In the genomic region with DNA sequence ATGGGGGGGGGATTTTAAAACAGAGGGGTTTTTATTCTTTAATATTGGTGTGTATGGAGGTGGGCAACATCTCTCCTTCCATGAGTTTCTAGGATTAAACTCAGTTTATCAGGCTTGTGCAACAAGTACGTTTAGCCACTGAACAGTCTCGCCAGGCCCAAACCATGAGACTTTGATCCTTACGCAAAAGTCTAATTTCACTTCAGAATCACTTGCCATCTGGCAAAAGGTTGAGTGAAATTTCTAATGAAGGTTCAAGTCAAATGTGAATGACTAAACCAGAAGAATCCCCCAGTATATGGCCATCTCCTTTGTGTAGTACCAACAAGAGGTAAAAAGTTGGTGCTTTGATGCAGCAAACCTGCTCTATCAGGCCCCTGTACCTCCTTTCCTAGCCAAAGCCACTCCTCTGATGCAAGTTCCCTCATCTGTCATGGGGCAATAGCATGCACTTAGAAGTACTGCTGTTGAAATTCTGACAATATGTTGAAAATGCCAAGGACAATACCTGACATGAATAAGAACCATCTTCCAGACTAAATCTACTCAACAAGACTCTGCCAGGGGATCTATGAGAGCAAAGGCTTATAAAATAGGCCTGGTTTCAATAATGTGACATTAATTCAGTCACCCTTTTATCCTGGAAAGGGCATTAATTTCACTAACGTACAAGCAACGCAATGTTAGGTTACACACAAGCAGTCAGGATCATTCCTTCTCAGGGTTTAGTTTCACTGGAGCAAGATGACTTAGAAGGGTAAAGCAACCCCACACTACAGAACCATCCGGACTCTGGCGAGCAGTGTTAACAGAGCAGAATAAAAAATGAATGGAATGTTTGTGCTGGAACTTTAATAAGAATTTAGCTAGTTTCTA, we compare ENCODE assay signal across 16 mouse cellular contexts. TPM values are rescaled to one million over a fixed set of nuclear protein-coding genes. Genes with fewer than 3 reads are reported as not detected.
DNase-seq lines count a peak whose midpoint lies in the region; ATAC-seq and TF ChIP-seq lines count a peak whose summit lies in the region.
"Had no signal": no experiment of that assay in that cellular context is flagged by ENCODE, and none has a peak within 500 bp of the region (broad histone marks: within the 10 kb centered on the region; RNA-seq: fewer than 3 reads in every experiment).

No protein-coding gene starts in this region.

- no peaks in the 10 kb centered on the region for H3K9me3 ChIP-seq in kidney, embryonic 14.5 days (ENCODE audit: control insufficient read depth, low read length)
- no peaks in the 10 kb centered on the region for H3K9me3 ChIP-seq in lung, embryonic 16.5 days (ENCODE audit: control insufficient read depth, low read length)
- H3K9me3 ChIP-seq in hindbrain, postnatal 0 days (ENCODE audit: low read length): no peaks in the 10 kb centered on the region
- H3K9me3 ChIP-seq: embryonic facial prominence, embryonic 15.5 days; forebrain, embryonic 13.5 days; G1E; hindbrain, embryonic 13.5 days; neural tube, embryonic 13.5 days had no signal

- peak; percentile 40 for DNase-seq in kidney, adult 11 months
- no peak for DNase-seq in lung, postnatal 36 days
- no peak for DNase-seq in embryo, embryonic 9.5 days (ENCODE audit: extremely low spot score)
- no peak for DNase-seq in hindbrain, postnatal 0 days (ENCODE audit: low spot score)
- DNase-seq: right cerebral cortex, postnatal 4 days; thymus, adult 2 months had no signal

- H3K4me3 ChIP-seq in kidney, embryonic 14.5 days (ENCODE audit: low read length): no peak overlapping the region
- no peak overlapping the region for H3K4me3 ChIP-seq in lung, embryonic 16.5 days (ENCODE audit: low read length)
- H3K4me3 ChIP-seq in small intestine, adult 2 months (ENCODE audit: low read depth, low read length): no peak overlapping the region
- H3K4me3 ChIP-seq in hindbrain, postnatal 0 days (ENCODE audit: low read length): no peak overlapping the region
- H3K4me3 ChIP-seq: embryonic facial prominence, embryonic 15.5 days; forebrain, embryonic 13.5 days; hindbrain, embryonic 13.5 days; neural tube, embryonic 13.5 days had no signal

- no peak for ATAC-seq in kidney, embryonic 14.5 days (ENCODE audit: low FRiP score, low TSS enrichment)
- ATAC-seq in lung, embryonic 16.5 days (ENCODE audit: low read depth): peak; percentile 55
- ATAC-seq in granulocyte monocyte progenitor cell, adult 5-6 weeks (replicated peaks; ENCODE audit: poor library complexity, severe bottlenecking): peak; percentile 74
- ATAC-seq in hindbrain, postnatal 0 days: no peak
- ATAC-seq: forebrain, embryonic 13.5 days had no signal

- no peak overlapping the region for H3K9ac ChIP-seq in kidney, embryonic 14.5 days (ENCODE audit: low read depth, low read length)
- no peak overlapping the region for H3K9ac ChIP-seq in lung, embryonic 16.5 days (ENCODE audit: low read length)
- no peak overlapping the region for H3K9ac ChIP-seq in hindbrain, postnatal 0 days (replicated peaks; ENCODE audit: low read length)
- H3K9ac ChIP-seq: embryonic facial prominence, embryonic 15.5 days; forebrain, embryonic 13.5 days; hindbrain, embryonic 13.5 days; liver, embryonic 14.5 days; neural tube, embryonic 13.5 days had no signal

- H3K36me3 ChIP-seq in kidney, embryonic 14.5 days (ENCODE audit: control insufficient read depth, insufficient read depth, low read length): no peaks in the 10 kb centered on the region
- H3K36me3 ChIP-seq in lung, embryonic 16.5 days (ENCODE audit: control insufficient read depth, insufficient read depth, low read length): no peaks in the 10 kb centered on the region
- H3K36me3 ChIP-seq in small intestine, adult 2 months (ENCODE audit: control insufficient read depth, insufficient read depth, low read length): no peaks in the 10 kb centered on the region
- no peaks in the 10 kb centered on the region for H3K36me3 ChIP-seq in hindbrain, postnatal 0 days (ENCODE audit: insufficient read depth, low read length)
- H3K36me3 ChIP-seq: embryonic facial prominence, embryonic 15.5 days; G1E; hindbrain, embryonic 13.5 days; neural tube, embryonic 13.5 days had no signal

- H3K4me1 ChIP-seq in kidney, embryonic 14.5 days (ENCODE audit: control insufficient read depth, insufficient read depth, low read length): no peaks in the 10 kb centered on the region
- H3K4me1 ChIP-seq in lung, embryonic 16.5 days (replicated peaks; ENCODE audit: control insufficient read depth, insufficient read depth, low read length): peaks cover 9% of the 10 kb centered on the region
- peaks cover 18% of the 10 kb centered on the region; the same call in 1 of the 2 replicates for H3K4me1 ChIP-seq in small intestine, adult 2 months (ENCODE audit: control insufficient read depth, insufficient read depth, insufficient read length, low read length)
- H3K4me1 ChIP-seq in hindbrain, postnatal 0 days (ENCODE audit: insufficient read depth, low read length): no peaks in the 10 kb centered on the region
- H3K4me1 ChIP-seq: embryonic facial prominence, embryonic 15.5 days; forebrain, embryonic 13.5 days; hindbrain, embryonic 13.5 days; neural tube, embryonic 13.5 days had no signal

- H3K27ac ChIP-seq in kidney, embryonic 14.5 days (ENCODE audit: low read depth, low read length): no peak overlapping the region
- peak overlapping the region; percentile 58; the same call in 1 of the 2 replicates for H3K27ac ChIP-seq in lung, embryonic 16.5 days (ENCODE audit: low read length)
- peak overlapping the region; percentile 87; the same call in 1 of the 2 replicates for H3K27ac ChIP-seq in small intestine, adult 2 months (ENCODE audit: insufficient read depth, low read depth, low read length)
- H3K27ac ChIP-seq in hindbrain, postnatal 0 days: no peak overlapping the region
- H3K27ac ChIP-seq: embryonic facial prominence, embryonic 15.5 days; forebrain, embryonic 13.5 days; hindbrain, embryonic 13.5 days; liver, embryonic 14.5 days; neural tube, embryonic 13.5 days had no signal

- TF ChIP-seq POLR2A in small intestine, adult 2 months (IDR thresholded peaks at IDR 0.05; ENCODE audit: low read depth, low read length): no peak

- no peak overlapping the region for H3K4me2 ChIP-seq in kidney, embryonic 14.5 days (replicated peaks; ENCODE audit: low read depth, low read length)
- no peak overlapping the region for H3K4me2 ChIP-seq in lung, embryonic 16.5 days (ENCODE audit: low read depth, low read length)
- no peak overlapping the region for H3K4me2 ChIP-seq in hindbrain, postnatal 0 days (ENCODE audit: low read depth, low read length)
- H3K4me2 ChIP-seq: embryonic facial prominence, embryonic 15.5 days; forebrain, embryonic 13.5 days; hindbrain, embryonic 13.5 days; neural tube, embryonic 13.5 days had no signal

- H3K27me3 ChIP-seq in kidney, embryonic 14.5 days (ENCODE audit: control insufficient read depth, insufficient read depth, low read length): no peaks in the 10 kb centered on the region
- H3K27me3 ChIP-seq in lung, embryonic 16.5 days (ENCODE audit: control insufficient read depth, insufficient read depth, low read depth, low read length): no peaks in the 10 kb centered on the region
- H3K27me3 ChIP-seq in small intestine, adult 2 months (ENCODE audit: control insufficient read depth, insufficient read depth, low read length): no peaks in the 10 kb centered on the region
- H3K27me3 ChIP-seq in hindbrain, postnatal 0 days (ENCODE audit: insufficient read depth, low read length): no peaks in the 10 kb centered on the region
- H3K27me3 ChIP-seq: embryonic facial prominence, embryonic 15.5 days; forebrain, embryonic 13.5 days; hindbrain, embryonic 13.5 days; neural tube, embryonic 13.5 days had no signal

- no peak for TF ChIP-seq CTCF in small intestine, adult 2 months (IDR thresholded peaks at IDR 0.05; ENCODE audit: extremely low read depth, insufficient read length, insufficient replicate concordance, low read depth, low read length)
- no peak for TF ChIP-seq CTCF in hindbrain, postnatal 0 days (IDR thresholded peaks at IDR 0.05; ENCODE audit: low read depth)

- 89% methylated on average over 7 of the region's 7 CpGs for WGBS in kidney, embryonic 14.5 days
- 70% methylated on average over 7 of the region's 7 CpGs for WGBS in lung, embryonic 16.5 days
- 80% methylated on average over 7 of the region's 7 CpGs for WGBS in small intestine, adult 2 months
- WGBS in hindbrain, postnatal 0 days: 88% methylated on average over 7 of the region's 7 CpGs

RNA-seq across cellular contexts. Expression of a gene that starts 51.9 kb away (rescaled TPM):
- 23.6 and 30.9 TPM in 2 replicates for polyA plus RNA-seq in kidney, embryonic 14.5 days (2014; fragmentation: Nextera tagmentation; extraction: Ambion mirVana)
- polyA plus RNA-seq in lung, embryonic 16.5 days (2015; fragmentation: Nextera tagmentation; extraction: Ambion mirVana): 27.7 and 28.1 TPM in 2 replicates
- 51.8 and 57.7 TPM in 2 replicates for total RNA-seq in granulocyte monocyte progenitor cell, adult 5-6 weeks (2014; fragmentation: Nextera tagmentation)
- total RNA-seq in granulocyte monocyte progenitor cell, adult 5-6 weeks (2017): 66.0 and 79.2 TPM in 2 replicates
- 3.1 and 7.9 TPM in 2 replicates for polyA plus RNA-seq in small intestine, adult 2 months (2012; rRNA removed)
- 22.9 and 28.3 TPM in 2 replicates for total RNA-seq in hindbrain, postnatal 0 days (2014; rRNA removed)
- 27.0 and 27.5 TPM in 2 replicates for polyA plus RNA-seq in hindbrain, postnatal 0 days (2015; fragmentation: Nextera tagmentation; extraction: Ambion mirVana)

Comparison
In these comparisons a context has a peak if more than half of its experiments do, and no peak if none do; other contexts are left out.
1. ATAC-seq: peak in lung, embryonic 16.5 days (single experiment) and granulocyte monocyte progenitor cell, adult 5-6 weeks (single experiment); none in kidney, embryonic 14.5 days (single experiment) and hindbrain, postnatal 0 days (single experiment).
2. H3K27ac ChIP-seq: peak in lung, embryonic 16.5 days (single experiment) and small intestine, adult 2 months (single experiment); none in kidney, embryonic 14.5 days (single experiment) and hindbrain, postnatal 0 days (single experiment).